Mouse (Mus musculus): ENCODE results near the gene Gnl3. TPM values are rescaled to one million over a fixed set of nuclear protein-coding genes. Genes with fewer than 3 reads are reported as not detected.

Gnl3 gene
- total RNA-seq, 2 experiments from 2014 or later: 21.6 to 24.2 TPM

Other genes with a start within 250 kb of the Gnl3 start
- 1 to 10 TPM; 7.6 to 9.6 TPM for gene Tmem110, start 193.6 kb downstream of the Gnl3 start, total RNA-seq (2021)
- 10 to 100 TPM; 12.7 to 16.5 TPM for gene Mustn1, start 140.0 kb downstream of the Gnl3 start, total RNA-seq (2021)
- 1 to 10 TPM; 5.5 to 7.4 TPM for gene Itih4, start 132.7 kb downstream of the Gnl3 start, total RNA-seq (2021)
- 1 to 10 TPM in 1 of 2 experiments, under 1 TPM in 1; 0.73 to 1.2 TPM for gene Itih3, start 95.4 kb downstream of the Gnl3 start, total RNA-seq (2021)
- not detected for gene Itih1, start 75.9 kb downstream of the Gnl3 start, total RNA-seq (2021)
- 1 to 10 TPM; 4.6 TPM for gene Nek4, start 67.8 kb downstream of the Gnl3 start, total RNA-seq (2021)
- gene Glt8d1, start 17.8 kb downstream of the Gnl3 start, total RNA-seq (2021): 10 to 100 TPM; 21.8 to 26.0 TPM
- gene Spcs1, start 17.5 kb downstream of the Gnl3 start, total RNA-seq (2021): 100 to 1,000 TPM; 136 to 141 TPM
- gene Pbrm1, start within 50 bp of the Gnl3 start, total RNA-seq (2021): 10 to 100 TPM; 49.9 to 53.8 TPM
- gene Smim4, start 109.8 kb upstream of the Gnl3 start, total RNA-seq (2021): 10 to 100 TPM; 64.8 to 72.2 TPM
- 10 to 100 TPM; 19.5 to 19.9 TPM for gene Nt5dc2, start 111.9 kb upstream of the Gnl3 start, total RNA-seq (2021)
- gene Stab1, start 149.5 kb upstream of the Gnl3 start, total RNA-seq (2021): 10 to 100 TPM; 66.1 to 85.9 TPM
- 1,000 to 10,000 TPM; 4,706 to 5,436 TPM for gene Tnnc1, start 189.2 kb upstream of the Gnl3 start, total RNA-seq (2021)
- gene Nisch, start 197.8 kb upstream of the Gnl3 start, total RNA-seq (2021): 100 to 1,000 TPM; 128 to 143 TPM
- 10 to 100 TPM; 14.2 to 18.3 TPM for gene Sema3g, start 198.7 kb upstream of the Gnl3 start, total RNA-seq (2021)
- gene Phf7, start 232.2 kb upstream of the Gnl3 start, total RNA-seq (2021): 1 to 10 TPM; 3.8 to 4.3 TPM
- gene Bap1, start 232.3 kb upstream of the Gnl3 start, total RNA-seq (2021): 10 to 100 TPM; 44.8 to 45.2 TPM